ENCODE assay signal across 9 mouse cellular contexts in genomic region chr1:75477966-75478290, GRCm38 (mm10). TPM values are rescaled to one million over a fixed set of nuclear protein-coding genes. Genes with fewer than 3 reads are reported as not detected.
DNase-seq lines count a peak whose midpoint lies in the region; ATAC-seq lines count a peak whose summit lies in the region.
"Had no signal": no experiment of that assay in that cellular context is flagged by ENCODE, and none has a peak within 500 bp of the region (broad histone marks: within the 10 kb centered on the region; RNA-seq: fewer than 3 reads in every experiment).

No protein-coding gene starts in this region.

- peak; percentile 54 for DNase-seq in 3T3-L1 (ENCODE audit: low read depth, low spot score)
- no peak for DNase-seq in spleen, postnatal 36 days (ENCODE audit: low spot score in 2 of 2)
- no peak for DNase-seq in cerebellum, postnatal 10 days
- DNase-seq in urinary bladder, postnatal 14 days (ENCODE audit: low spot score): no peak

- ATAC-seq in erythroblast, adult 5-6 weeks (replicated peaks; ENCODE audit: low FRiP score, poor library complexity, severe bottlenecking): no peak
- no peak for ATAC-seq in forebrain, embryonic 12.5 days (ENCODE audit: low FRiP score)
- ATAC-seq in liver, embryonic 12.5 days: no peak

- peak overlapping the region; percentile 90 for H3K4me2 ChIP-seq in forebrain, embryonic 12.5 days
- peak overlapping the region; percentile 84 for H3K4me2 ChIP-seq in liver, embryonic 12.5 days

- 51% methylated on average over 3 of the region's 3 CpGs for WGBS in forebrain, embryonic 12.5 days
- 37% methylated on average over 3 of the region's 3 CpGs for WGBS in liver, embryonic 12.5 days (ENCODE audit: insufficient replicate concordance)

- H3K4me3 ChIP-seq in erythroblast, embryonic 14.5 days (replicated peaks): peak overlapping the region; percentile 42
- peak overlapping the region; percentile 86 for H3K4me3 ChIP-seq in forebrain, embryonic 12.5 days (replicated peaks)
- H3K4me3 ChIP-seq in liver, embryonic 12.5 days: peak overlapping the region; percentile 68

- no peaks in the 10 kb centered on the region for H3K9me3 ChIP-seq in erythroblast, embryonic 14.5 days (ENCODE audit: control insufficient read depth, low read length)
- no peaks in the 10 kb centered on the region for H3K9me3 ChIP-seq in forebrain, embryonic 12.5 days
- H3K9me3 ChIP-seq in liver, embryonic 12.5 days (replicated peaks): no peaks in the 10 kb centered on the region

- H3K27ac ChIP-seq in forebrain, embryonic 12.5 days: no peak overlapping the region
- H3K27ac ChIP-seq in liver, embryonic 12.5 days: no peak overlapping the region

- peak overlapping the region; percentile 85; the same call in 1 of the 2 replicates for H3K9ac ChIP-seq in forebrain, embryonic 12.5 days
- no peak overlapping the region for H3K9ac ChIP-seq in liver, embryonic 12.5 days

- H3K36me3 ChIP-seq in erythroblast, embryonic 14.5 days (ENCODE audit: control insufficient read depth): peaks cover 23% of the 10 kb centered on the region
- H3K36me3 ChIP-seq in forebrain, embryonic 12.5 days (replicated peaks): peaks cover 38% of the 10 kb centered on the region
- peaks cover 34% of the 10 kb centered on the region for H3K36me3 ChIP-seq in liver, embryonic 12.5 days

- peaks cover 32% of the 10 kb centered on the region for H3K4me1 ChIP-seq in erythroblast, embryonic 14.5 days (ENCODE audit: control insufficient read depth)
- H3K4me1 ChIP-seq in forebrain, embryonic 12.5 days: peaks cover 41% of the 10 kb centered on the region
- peaks cover 32% of the 10 kb centered on the region for H3K4me1 ChIP-seq in liver, embryonic 12.5 days

- peaks cover 57% of the 10 kb centered on the region for H3K27me3 ChIP-seq in erythroblast, embryonic 14.5 days (ENCODE audit: control insufficient read depth)
- H3K27me3 ChIP-seq in forebrain, embryonic 12.5 days: peaks cover 33% of the 10 kb centered on the region
- peaks cover 99% of the 10 kb centered on the region for H3K27me3 ChIP-seq in liver, embryonic 12.5 days (replicated peaks)

RNA-seq across cellular contexts. Expression of gene Chpf, which starts 1.2 kb away (rescaled TPM):
- polyA plus RNA-seq in erythroblast, embryonic 14.5 days (2012): 0.26 and 0.30 TPM in 2 replicates
- total RNA-seq in erythroblast, adult 5-6 weeks (2015; ENCODE audit: low replicate concordance): 0.42 TPM in 1 of 2 replicates, not detected in the other
- total RNA-seq in erythroblast, adult 5-6 weeks (2017; ENCODE audit: low replicate concordance): 0.26 and 1.3 TPM in 2 replicates
- 21.6 and 25.8 TPM in 2 replicates for polyA plus RNA-seq in forebrain, embryonic 12.5 days (2016; fragmentation: Nextera tagmentation; extraction: Ambion mirVana)
- 13.0 and 14.5 TPM in 2 replicates for polyA plus RNA-seq in liver, embryonic 12.5 days (2016; fragmentation: Nextera tagmentation; extraction: Ambion mirVana)

RNA-seq across cellular contexts. Expression of gene Tmem198, which starts 1.4 kb away (rescaled TPM):
- 0.04 and 0.13 TPM in 2 replicates for polyA plus RNA-seq in erythroblast, embryonic 14.5 days (2012)
- not detected in 2 replicates for total RNA-seq in erythroblast, adult 5-6 weeks (2015; ENCODE audit: low replicate concordance)
- not detected in 2 replicates for total RNA-seq in erythroblast, adult 5-6 weeks (2017; ENCODE audit: low replicate concordance)
- 20.8 and 24.1 TPM in 2 replicates for polyA plus RNA-seq in forebrain, embryonic 12.5 days (2016; fragmentation: Nextera tagmentation; extraction: Ambion mirVana)
- polyA plus RNA-seq in liver, embryonic 12.5 days (2016; fragmentation: Nextera tagmentation; extraction: Ambion mirVana): 0.18 and 0.20 TPM in 2 replicates

RNA-seq across cellular contexts. Expression of gene Asic4, which starts 27.7 kb away (rescaled TPM):
- 0.02 TPM in 1 of 2 replicates, not detected in the other for polyA plus RNA-seq in erythroblast, embryonic 14.5 days (2012)
- not detected in 2 replicates for total RNA-seq in erythroblast, adult 5-6 weeks (2015; ENCODE audit: low replicate concordance)
- not detected in 2 replicates for total RNA-seq in erythroblast, adult 5-6 weeks (2017; ENCODE audit: low replicate concordance)
- 6.4 and 8.2 TPM in 2 replicates for polyA plus RNA-seq in forebrain, embryonic 12.5 days (2016; fragmentation: Nextera tagmentation; extraction: Ambion mirVana)
- polyA plus RNA-seq in liver, embryonic 12.5 days (2016; fragmentation: Nextera tagmentation; extraction: Ambion mirVana): 0.83 and 1.3 TPM in 2 replicates
- total RNA-seq: common myeloid progenitor, adult 5-6 weeks had no signal

RNA-seq across cellular contexts. Expression of gene Obsl1, which starts 28.3 kb away (rescaled TPM):
- 0.12 and 0.15 TPM in 2 replicates for polyA plus RNA-seq in erythroblast, embryonic 14.5 days (2012)
- total RNA-seq in erythroblast, adult 5-6 weeks (2015; ENCODE audit: low replicate concordance): not detected in 2 replicates
- not detected in 2 replicates for total RNA-seq in erythroblast, adult 5-6 weeks (2017; ENCODE audit: low replicate concordance)
- polyA plus RNA-seq in forebrain, embryonic 12.5 days (2016; fragmentation: Nextera tagmentation; extraction: Ambion mirVana): 31.8 and 36.8 TPM in 2 replicates
- 25.2 and 27.9 TPM in 2 replicates for polyA plus RNA-seq in liver, embryonic 12.5 days (2016; fragmentation: Nextera tagmentation; extraction: Ambion mirVana)

RNA-seq across cellular contexts. Expression of gene Inha, which starts 28.9 kb away (rescaled TPM):
- polyA plus RNA-seq in erythroblast, embryonic 14.5 days (2012): not detected in 2 replicates
- not detected in 2 replicates for total RNA-seq in erythroblast, adult 5-6 weeks (2015; ENCODE audit: low replicate concordance)
- not detected in 2 replicates for total RNA-seq in erythroblast, adult 5-6 weeks (2017; ENCODE audit: low replicate concordance)
- polyA plus RNA-seq in forebrain, embryonic 12.5 days (2016; fragmentation: Nextera tagmentation; extraction: Ambion mirVana): 5.9 and 6.6 TPM in 2 replicates
- polyA plus RNA-seq in liver, embryonic 12.5 days (2016; fragmentation: Nextera tagmentation; extraction: Ambion mirVana): 1.1 and 1.2 TPM in 2 replicates
- total RNA-seq: common myeloid progenitor, adult 5-6 weeks had no signal

Comparison
In these comparisons a context has a peak if more than half of its experiments do, and no peak if none do; other contexts are left out.
1. RNA of gene Chpf, which starts 1.2 kb away (polyA plus RNA-seq): 21.6 to 25.8 TPM in forebrain, embryonic 12.5 days and 13.0 to 14.5 TPM in liver, embryonic 12.5 days; 0.26 to 0.30 TPM in erythroblast, embryonic 14.5 days; every median in the first group is over 10 times any median in the second.
2. RNA of gene Tmem198, which starts 1.4 kb away (polyA plus RNA-seq): 20.8 to 24.1 TPM in forebrain, embryonic 12.5 days; 0.18 to 0.20 TPM in liver, embryonic 12.5 days and 0.04 to 0.13 TPM in erythroblast, embryonic 14.5 days; every median in the first group is over 10 times any median in the second.
3. Peak in every context shown above with its lines, with median percentiles within 50 percentile points of each other: H3K4me3 ChIP-seq.